23 mouse cellular contexts compared by ENCODE assay signal in the genomic region with DNA sequence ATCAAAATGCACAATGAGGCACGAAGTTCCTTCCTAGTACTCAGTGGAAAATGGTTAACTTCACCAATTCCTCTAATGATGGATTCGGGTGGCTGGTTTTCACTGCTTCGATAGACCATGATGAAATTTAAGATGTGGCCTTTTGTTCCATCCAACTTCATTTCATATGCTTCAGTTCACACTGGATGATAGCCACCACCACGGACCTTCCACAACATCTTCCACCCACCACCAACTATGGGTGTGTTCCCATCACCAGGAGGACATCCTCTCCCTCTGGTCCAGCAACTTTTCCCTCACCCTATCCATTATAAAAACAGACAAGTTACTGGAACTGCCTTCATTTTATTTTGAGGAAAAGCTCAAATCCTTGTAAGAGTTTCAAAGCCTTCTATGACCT.
"Had no signal": no experiment of that assay in that cellular context is flagged by ENCODE, and none has a peak within 500 bp of the region (broad histone marks: within the 10 kb centered on the region; RNA-seq: fewer than 3 reads in every experiment).

No protein-coding gene starts in this region.

- H3K27ac ChIP-seq: kidney, postnatal 0 days; limb, embryonic 12.5 days; limb, embryonic 15.5 days; liver, embryonic 14.5 days; lung, embryonic 15.5 days; midbrain, embryonic 10.5 days; midbrain, embryonic 13.5 days; neural tube, embryonic 13.5 days had no signal

- DNase-seq: left cerebral cortex, postnatal 4 days; liver, postnatal 0 days; lung, postnatal 10 days; lung, postnatal 36 days; right cerebral cortex, adult 18-20 months; right cerebral cortex, postnatal 14 days; spleen, adult 18-20 months; thymus, adult 2 months; thymus, postnatal 14 days; thymus, postnatal 4 days had no signal

- ATAC-seq: intestine, postnatal 0 days; liver, postnatal 0 days; midbrain, embryonic 13.5 days; midbrain, embryonic 16.5 days had no signal

- H3K4me2 ChIP-seq: limb, embryonic 12.5 days; limb, embryonic 15.5 days; liver, embryonic 11.5 days; lung, embryonic 15.5 days; midbrain, embryonic 13.5 days; neural tube, embryonic 13.5 days had no signal

- H3K9ac ChIP-seq: limb, embryonic 12.5 days; limb, embryonic 15.5 days; liver, embryonic 14.5 days; liver, postnatal 0 days; lung, embryonic 15.5 days; midbrain, embryonic 13.5 days; neural tube, embryonic 13.5 days had no signal

- H3K36me3 ChIP-seq: limb, embryonic 12.5 days; limb, embryonic 15.5 days; lung, embryonic 15.5 days; midbrain, embryonic 10.5 days; midbrain, embryonic 13.5 days; neural tube, embryonic 13.5 days had no signal

- H3K4me3 ChIP-seq: limb, embryonic 12.5 days; limb, embryonic 15.5 days; lung, embryonic 15.5 days; megakaryocyte, embryonic 14.5 days; midbrain, embryonic 10.5 days; midbrain, embryonic 13.5 days; myocyte; neural tube, embryonic 13.5 days had no signal

- H3K27me3 ChIP-seq: limb, embryonic 12.5 days; limb, embryonic 15.5 days; lung, embryonic 15.5 days; megakaryocyte, embryonic 14.5 days; midbrain, embryonic 13.5 days; neural tube, embryonic 13.5 days had no signal

- H3K9me3 ChIP-seq: limb, embryonic 12.5 days; limb, embryonic 15.5 days; lung, embryonic 15.5 days; megakaryocyte, embryonic 14.5 days; midbrain, embryonic 10.5 days; midbrain, embryonic 13.5 days; neural tube, embryonic 13.5 days had no signal

- H3K4me1 ChIP-seq: limb, embryonic 12.5 days; limb, embryonic 15.5 days; lung, embryonic 15.5 days; megakaryocyte, embryonic 14.5 days; midbrain, embryonic 10.5 days; midbrain, embryonic 13.5 days; neural tube, embryonic 13.5 days had no signal
